Mouse (Mus musculus) heart, adult 2 months (tissue): Measurements from ENCODE around the gene Zfp467.

Experiments
- CTCF ChIP-seq: fragments of 200-600 bp; IDR thresholded peaks from 2 replicates; pipeline ENCODE4 v1.8.1; 2022; ENCODE audit warnings: antibody characterized with exemption, mild to moderate bottlenecking, moderate library complexity
- EP300 ChIP-seq: fragments of 200-500 bp; IDR thresholded peaks from 2 replicates; pipeline ENCODE4 v1.6.1; 2011; ENCODE audit warnings: low read depth, low read length, control low read depth; ENCODE audit not compliant: insufficient read depth

- TF ChIP-seq EP300 (no peak), CTCF (no peak)
Measured at GRCm38 (mm10) chr6:48393811-48394210, 51.8 kb downstream of the Zfp467 start.
